Mouse (Mus musculus) embryonic fibroblast, embryonic 13.5 days (primary cell): ENCODE data around the gene Fer1l5.

Experiments used
- CTCF ChIP-seq: IDR thresholded peaks from 2 replicates; pipeline ENCODE4 v1.5.1; 2011; ENCODE audit warnings: mild to moderate bottlenecking, control low read depth, low read length, moderate library complexity, borderline replicate concordance; ENCODE audit not compliant: insufficient read depth
- POLR2A ChIP-seq: IDR thresholded peaks from 2 replicates; pipeline ENCODE4 v1.6.1; 2011; ENCODE audit warnings: low read depth, mild to moderate bottlenecking, control low read depth, low read length, moderate library complexity

DNA sequence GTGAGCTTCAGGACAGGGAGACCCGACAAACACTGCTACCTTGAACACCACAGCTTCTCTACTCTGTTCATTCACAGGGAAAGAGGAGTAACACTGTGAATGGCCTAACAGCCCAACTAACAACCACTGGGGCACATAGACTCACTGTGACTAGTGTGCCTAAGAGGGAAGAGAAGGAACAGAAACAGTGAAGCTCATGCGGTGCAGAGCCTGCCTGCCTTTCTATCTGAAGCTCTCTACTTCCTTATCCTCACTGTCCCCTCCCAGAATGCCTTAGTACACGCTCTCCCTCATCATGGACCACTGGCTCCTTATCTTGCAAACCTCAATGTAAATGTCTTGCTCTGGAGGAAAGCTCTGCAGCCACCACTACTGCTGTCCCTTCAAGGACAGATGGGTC is 65.1 kb downstream of the Fer1l5 start:
- TF ChIP-seq CTCF (no peak), POLR2A (no peak)
